Mouse (Mus musculus) forebrain, postnatal 0 days (tissue): ENCODE measurements around the gene Ldb2. TPM values are rescaled to one million over a fixed set of nuclear protein-coding genes. Genes with fewer than 3 reads are reported as not detected.
A peak's percentile ranks its signal among the peaks of the same experiment; 100 is the strongest.

Source experiments
- ATAC-seq: fragments of 200-750 bp; cut with Nextera tagmentation; 2 replicates; pipeline ENCODE4 v1.8.0; 2017; ENCODE audit warnings: mild to moderate bottlenecking, moderate library complexity
- DNase-seq: peaks from one replicate; pipeline ENCODE4 v3.0.0-alpha.2; 2015
- H3K27ac ChIP-seq: fragments of 300-500 bp; sonication (generic); 2 replicates; pipeline ENCODE4 v1.5.1; 2014; ENCODE audit warnings: low read depth, mild to moderate bottlenecking, antibody characterized with exemption, low read length, moderate library complexity, mixed read lengths
- H3K27me3 ChIP-seq: fragments of 300-500 bp; sonication (generic); 2 replicates; pipeline ENCODE4 v1.6.1; 2014; ENCODE audit warnings: mild to moderate bottlenecking, low read length, mixed read lengths; ENCODE audit not compliant: insufficient read depth
- H3K36me3 ChIP-seq: fragments of 300-500 bp; sonication (generic); 2 replicates; pipeline ENCODE4 v1.6.1; 2014; ENCODE audit warnings: mild to moderate bottlenecking, moderate library complexity; ENCODE audit not compliant: insufficient read depth
- H3K4me1 ChIP-seq: fragments of 300-500 bp; sonication (generic); 2 replicates; pipeline ENCODE4 v1.6.1; 2014; ENCODE audit warnings: antibody characterized with exemption; ENCODE audit not compliant: insufficient read depth
- H3K4me2 ChIP-seq: fragments of 300-500 bp; sonication (generic); 2 replicates; pipeline ENCODE4 v1.6.1; 2014; ENCODE audit warnings: low read depth, mild to moderate bottlenecking, moderate library complexity
- H3K4me3 ChIP-seq: fragments of 300-500 bp; sonication (generic); 2 replicates; pipeline ENCODE4 v1.5.1; 2014; ENCODE audit warnings: low read depth, low read length, mixed read lengths
- H3K9ac ChIP-seq: fragments of 300-500 bp; sonication (generic); 2 replicates; pipeline ENCODE4 v1.6.1; 2014; ENCODE audit warnings: mild to moderate bottlenecking
- H3K9me3 ChIP-seq: fragments of 300-500 bp; sonication (generic); 2 replicates; pipeline ENCODE4 v1.6.1; 2016; ENCODE audit warnings: low read length
- CTCF ChIP-seq: sonication (generic); IDR thresholded peaks from 2 replicates; pipeline ENCODE4 v1.5.1; 2016; ENCODE audit warnings: antibody characterized with exemption, control low read depth, low read depth
- WGBS: fragments of 180-500 bp; shearing (Covaris S2); extraction: QIAGEN DNeasy Blood & Tissue Kit; methylation state at CpG from one replicate; pipeline ENCODE4 v1.1.7; 2014; 5-methylcytosine and 5-hydroxymethylcytosine counted together
- polyA plus RNA-seq: library from polyadenylated mRNA; unstranded; fragments of >200 nt; fragmentation: Nextera tagmentation; extraction: Ambion mirVana; gene quantifications from 2 replicates; pipeline ENCODE4 v1.2.1, GENCODE M21; 2015
- total RNA-seq: library from RNA; depleted of rRNA; stranded (reverse); fragments of >200 nt; gene quantifications from 2 replicates; pipeline ENCODE4 v1.2.3, GENCODE M21; 2014

Gene Ldb2
- total and polyA plus RNA-seq, 2 experiments from 2014 or later: 52.6 to 100 TPM

- DNase-seq (peak; percentile 37), ATAC-seq (no peak)
- Histone ChIP-seq H3K27me3 (no peaks in the 10 kb centered on the region), H3K27ac (peak overlapping the region; percentile 60; the same call in 1 of the 2 replicates), H3K9me3 (no peaks in the 10 kb centered on the region), H3K4me2 (peak overlapping the region; percentile 53), H3K4me1 (0 out of 2 replicates have a peak, but pooled peaks cover 3% of the 10 kb centered on the region), H3K4me3 (peak overlapping the region; percentile 50), H3K36me3 (no peaks in the 10 kb centered on the region), H3K9ac (peak overlapping the region; percentile 62)
- no peak for TF ChIP-seq CTCF
- WGBS: 17% methylated on average over 2 of the region's 2 CpGs
Observed at GRCm38 (mm10) chr5:44798056-44798455, 1.4 kb downstream of the Ldb2 start.

GRCm38 (mm10) chr5:44784591-44784990, 14.9 kb downstream of the Ldb2 start:
- DNase-seq: no peak
- Histone ChIP-seq H3K9me3 (no peaks in the 10 kb centered on the region), H3K9ac (no peak overlapping the region), H3K27ac (no peak overlapping the region), H3K27me3 (no peaks in the 10 kb centered on the region), H3K4me1 (peaks cover 7% of the 10 kb centered on the region), H3K4me2 (no peak overlapping the region), H3K4me3 (no peak overlapping the region), H3K36me3 (no peaks in the 10 kb centered on the region)
- 85% methylated on average over 3 of the region's 3 CpGs for WGBS
- ATAC-seq: no peak
- no peak for TF ChIP-seq CTCF

- Histone ChIP-seq H3K36me3 (no peaks in the 10 kb centered on the region), H3K4me1 (no peaks in the 10 kb centered on the region), H3K9ac (no peak overlapping the region), H3K4me2 (no peak overlapping the region), H3K27me3 (no peaks in the 10 kb centered on the region), H3K4me3 (no peak overlapping the region), H3K9me3 (no peaks in the 10 kb centered on the region), H3K27ac (no peak overlapping the region)
- ATAC-seq (no peak), DNase-seq (no peak)
- 84% methylated on average over 4 of the region's 4 CpGs for WGBS
- no peak for TF ChIP-seq CTCF
Observed at GRCm38 (mm10) chr5:44779340-44779739, 20.1 kb downstream of the Ldb2 start.

GRCm38 (mm10) chr5:44768472-44768871, 31.0 kb downstream of the Ldb2 start:
- DNase-seq (no peak), ATAC-seq (no peak)
- no peaks in the 10 kb centered on the region for H3K36me3 ChIP-seq
- WGBS: 62% methylated on average over 8 of the region's 8 CpGs
- H3K4me1 ChIP-seq: no peaks in the 10 kb centered on the region
- no peak for TF ChIP-seq CTCF
- H3K27me3 ChIP-seq: no peaks in the 10 kb centered on the region
- no peak overlapping the region for H3K4me3 ChIP-seq
- H3K9ac ChIP-seq: no peak overlapping the region
- H3K4me2 ChIP-seq: no peak overlapping the region
- H3K9me3 ChIP-seq: no peaks in the 10 kb centered on the region
- H3K27ac ChIP-seq: no peak overlapping the region

- no peaks in the 10 kb centered on the region for H3K36me3 ChIP-seq
- no peak overlapping the region for H3K4me2 ChIP-seq
- no peak overlapping the region for H3K27ac ChIP-seq
- H3K27me3 ChIP-seq: no peaks in the 10 kb centered on the region
- DNase-seq: no peak
- no peaks in the 10 kb centered on the region for H3K4me1 ChIP-seq
- WGBS: 86% methylated on average over 7 of the region's 7 CpGs
- H3K9ac ChIP-seq: no peak overlapping the region
- ATAC-seq: no peak
- no peak overlapping the region for H3K4me3 ChIP-seq
- no peaks in the 10 kb centered on the region for H3K9me3 ChIP-seq
- no peak for TF ChIP-seq CTCF
Observed at GRCm38 (mm10) chr5:44764911-44765310, 34.6 kb downstream of the Ldb2 start.

- DNase-seq: no peak
Observed at GRCm38 (mm10) chr5:44759178-44759577, 40.3 kb downstream of the Ldb2 start.

GRCm38 (mm10) chr5:44754156-44754910, 45.1 kb downstream of the Ldb2 start:
- Histone ChIP-seq H3K27ac (no peak overlapping the region), H3K9me3 (no peaks in the 10 kb centered on the region), H3K4me3 (no peak overlapping the region), H3K4me1 (no peaks in the 10 kb centered on the region), H3K27me3 (no peaks in the 10 kb centered on the region), H3K9ac (no peak overlapping the region), H3K36me3 (no peaks in the 10 kb centered on the region), H3K4me2 (no peak overlapping the region)
- no peak for TF ChIP-seq CTCF
- DNase-seq (no peak), ATAC-seq (no peak)
- WGBS: 53% methylated on average over 1 of the region's 1 CpGs

More at GRCm38 (mm10) chr5:44759178-44759577, 40.3 kb downstream of the Ldb2 start:
- Histone ChIP-seq H3K36me3 (no peaks in the 10 kb centered on the region), H3K27me3 (no peaks in the 10 kb centered on the region), H3K9ac (no peak overlapping the region), H3K27ac (no peak overlapping the region), H3K9me3 (no peaks in the 10 kb centered on the region), H3K4me3 (no peak overlapping the region), H3K4me1 (no peaks in the 10 kb centered on the region), H3K4me2 (no peak overlapping the region)
- 76% methylated on average over 4 of the region's 4 CpGs for WGBS
- no peak for TF ChIP-seq CTCF
- ATAC-seq: no peak; the same call in 1 of the 2 replicates
